Mouse (Mus musculus) small intestine, adult 10 weeks (tissue): ENCODE data around the gene Olfr860. TPM values are rescaled to one million over a fixed set of nuclear protein-coding genes. Genes with fewer than 3 reads are reported as not detected.

Source experiments
- polyA plus RNA-seq: library from polyadenylated mRNA; stranded (reverse); fragments of 350-450 nt; fragmentation: Illumina TruSeq; extraction: RNeasy Lipid Tissue Mini Kit (QIAGEN cat#74804); gene quantifications from one replicate; pipeline ENCODE4 v1.2.3, GENCODE M21; 2014; ENCODE audit warnings: low replicate concordance

Gene Olfr860
- not detected for polyA plus RNA-seq

GRCm38 (mm10) chr9:19849647-19850046 is at the start of gene Olfr860:
Gene Olfr860 (minus strand): TSS chr9:19849747.

GRCm38 (mm10) chr9:19887904-19888303 is 38.4 kb upstream of the Olfr860 start, which contains the start of gene Olfr862:
Gene Olfr862 (minus strand): TSS chr9:19888004.

GRCm38 (mm10) chr9:19804606-19805005 is 44.9 kb downstream of the Olfr860 start, which contains the start of gene Olfr859:
Gene Olfr859 (plus strand): TSS chr9:19804906.

Other genes with a start within 250 kb of the Olfr860 start
- 33.4 TPM for gene Zfp317, start 227.6 kb downstream of the Olfr860 start, polyA plus RNA-seq
- not detected for gene Olfr857, start 140.3 kb downstream of the Olfr860 start, polyA plus RNA-seq
- not detected for gene Olfr58, start 69.5 kb downstream of the Olfr860 start, polyA plus RNA-seq
- not detected for gene Olfr859, start 44.8 kb downstream of the Olfr860 start, polyA plus RNA-seq
- not detected for gene Olfr862, start 38.3 kb upstream of the Olfr860 start, polyA plus RNA-seq
- gene Olfr77, start 67.1 kb upstream of the Olfr860 start, polyA plus RNA-seq, result not detected
- not detected for gene Olfr866, start 178.3 kb upstream of the Olfr860 start, polyA plus RNA-seq
- gene Olfr867, start 207.8 kb upstream of the Olfr860 start, polyA plus RNA-seq, result not detected
- gene Olfr868, start 248.9 kb upstream of the Olfr860 start, polyA plus RNA-seq, result not detected